Mouse (Mus musculus): Measurements from ENCODE around the gene Csnk2a1. TPM values are rescaled to one million over a fixed set of nuclear protein-coding genes. Genes with fewer than 3 reads are reported as not detected.

Csnk2a1 gene
- total and polyA plus RNA-seq, 2 experiments from 2014 or later = 109 to 119 TPM

- no peak for DNase-seq (ENCODE audit: low spot score)
- no peak overlapping the region for H3K4me3 ChIP-seq (ENCODE audit: low read length)
- H3K27me3 ChIP-seq (ENCODE audit: insufficient read depth, low read length) = no peaks in the 10 kb centered on the region
- 85% methylated on average over 5 of the region's 5 CpGs for WGBS
- peaks cover 30% of the 10 kb centered on the region; the same call in 1 of the 2 replicates for H3K36me3 ChIP-seq (ENCODE audit: insufficient read depth, low read length)
- H3K9ac ChIP-seq (replicated peaks; ENCODE audit: low read length) = no peak overlapping the region
- ATAC-seq = no peak
- H3K27ac ChIP-seq = no peak overlapping the region
- no peak overlapping the region for H3K4me2 ChIP-seq (ENCODE audit: low read depth, low read length)
- H3K4me1 ChIP-seq (ENCODE audit: insufficient read depth, low read length) = peaks cover 7% of the 10 kb centered on the region
- no peak for TF ChIP-seq CTCF (IDR thresholded peaks at IDR 0.05; ENCODE audit: low read depth)
- H3K9me3 ChIP-seq (ENCODE audit: low read length) = no peaks in the 10 kb centered on the region
Observed at GRCm38 (mm10) chr2:152327980-152328379, 101.3 kb downstream of the Csnk2a1 start.

GRCm38 (mm10) chr2:152330858-152331423, 104.3 kb downstream of the Csnk2a1 start:
- Histone ChIP-seq H3K27me3 (ENCODE audit: insufficient read depth, low read length) (no peaks in the 10 kb centered on the region), H3K9ac (replicated peaks; ENCODE audit: low read length) (peak overlapping the region; percentile 91; the same call in 1 of the 2 replicates)
- WGBS = 74% methylated on average over 7 of the region's 7 CpGs

More at GRCm38 (mm10) chr2:152330858-152331423, 104.3 kb downstream of the Csnk2a1 start:
- peaks cover 7% of the 10 kb centered on the region for H3K4me1 ChIP-seq (ENCODE audit: insufficient read depth, low read length)
- DNase-seq (ENCODE audit: low spot score) (no peak), ATAC-seq (no peak)
- peak overlapping the region; percentile 93 for H3K4me2 ChIP-seq (ENCODE audit: low read depth, low read length)
- H3K4me3 ChIP-seq (ENCODE audit: low read length) = peak overlapping the region; percentile 85
- H3K27ac ChIP-seq = no peak overlapping the region
- H3K9me3 ChIP-seq (ENCODE audit: low read length) = no peaks in the 10 kb centered on the region
- peaks cover 20% of the 10 kb centered on the region; the same call in 1 of the 2 replicates for H3K36me3 ChIP-seq (ENCODE audit: insufficient read depth, low read length)
- TF ChIP-seq CTCF (IDR thresholded peaks at IDR 0.05; ENCODE audit: low read depth) = no peak

Other genes with a start within 250 kb of the Csnk2a1 start
- 25.4 and 27.3 TPM in 2 replicates for gene Fam110a, start 246.6 kb upstream of the Csnk2a1 start, total RNA-seq (2014; rRNA removed)
- gene Fam110a, start 246.6 kb upstream of the Csnk2a1 start, polyA plus RNA-seq (2015; fragmentation: Nextera tagmentation; extraction: Ambion mirVana) = 35.8 and 36.5 TPM in 2 replicates
- 2.7 and 3.1 TPM in 2 replicates for gene Slc52a3, start 230.3 kb upstream of the Csnk2a1 start, total RNA-seq (2014; rRNA removed)
- 2.6 and 2.7 TPM in 2 replicates for gene Slc52a3, start 230.3 kb upstream of the Csnk2a1 start, polyA plus RNA-seq (2015; fragmentation: Nextera tagmentation; extraction: Ambion mirVana)
- gene Scrt2, start 145.3 kb upstream of the Csnk2a1 start, total RNA-seq (2014; rRNA removed) = 13.3 and 18.4 TPM in 2 replicates
- gene Scrt2, start 145.3 kb upstream of the Csnk2a1 start, polyA plus RNA-seq (2015; fragmentation: Nextera tagmentation; extraction: Ambion mirVana) = 4.1 and 4.4 TPM in 2 replicates
- gene Srxn1, start 121.3 kb upstream of the Csnk2a1 start, total RNA-seq (2014; rRNA removed) = 51.7 and 54.5 TPM in 2 replicates
- 26.4 and 26.8 TPM in 2 replicates for gene Srxn1, start 121.3 kb upstream of the Csnk2a1 start, polyA plus RNA-seq (2015; fragmentation: Nextera tagmentation; extraction: Ambion mirVana)
- gene Tcf15, start 83.3 kb upstream of the Csnk2a1 start, total RNA-seq (2014; rRNA removed) = 4.9 TPM in 1 of 2 replicates, not detected in the other
- 0.74 and 1.2 TPM in 2 replicates for gene Tcf15, start 83.3 kb upstream of the Csnk2a1 start, polyA plus RNA-seq (2015; fragmentation: Nextera tagmentation; extraction: Ambion mirVana)
- 44.5 and 48.8 TPM in 2 replicates for gene Tbc1d20, start 67.0 kb downstream of the Csnk2a1 start, total RNA-seq (2014; rRNA removed)
- 27.5 and 27.7 TPM in 2 replicates for gene Tbc1d20, start 67.0 kb downstream of the Csnk2a1 start, polyA plus RNA-seq (2015; fragmentation: Nextera tagmentation; extraction: Ambion mirVana)
- gene Rbck1, start 105.8 kb downstream of the Csnk2a1 start, total RNA-seq (2014; rRNA removed) = 119 and 135 TPM in 2 replicates
- gene Rbck1, start 105.8 kb downstream of the Csnk2a1 start, polyA plus RNA-seq (2015; fragmentation: Nextera tagmentation; extraction: Ambion mirVana) = 77.9 and 81.6 TPM in 2 replicates
- gene Trib3, start 117.2 kb downstream of the Csnk2a1 start, total RNA-seq (2014; rRNA removed) = 2.5 and 4.2 TPM in 2 replicates
- gene Trib3, start 117.2 kb downstream of the Csnk2a1 start, polyA plus RNA-seq (2015; fragmentation: Nextera tagmentation; extraction: Ambion mirVana) = 2.7 and 3.4 TPM in 2 replicates
- gene Nrsn2, start 149.8 kb downstream of the Csnk2a1 start, total RNA-seq (2014; rRNA removed) = 64.5 and 72.2 TPM in 2 replicates
- gene Nrsn2, start 149.8 kb downstream of the Csnk2a1 start, polyA plus RNA-seq (2015; fragmentation: Nextera tagmentation; extraction: Ambion mirVana) = 83.8 and 91.3 TPM in 2 replicates
- gene Sox12, start 171.2 kb downstream of the Csnk2a1 start, total RNA-seq (2014; rRNA removed) = 49.7 and 50.2 TPM in 2 replicates
- 9.7 and 10.1 TPM in 2 replicates for gene Sox12, start 171.2 kb downstream of the Csnk2a1 start, polyA plus RNA-seq (2015; fragmentation: Nextera tagmentation; extraction: Ambion mirVana)
- gene Zcchc3, start 188.2 kb downstream of the Csnk2a1 start, total RNA-seq (2014; rRNA removed) = 17.4 TPM in 2 replicates
- gene Zcchc3, start 188.2 kb downstream of the Csnk2a1 start, polyA plus RNA-seq (2015; fragmentation: Nextera tagmentation; extraction: Ambion mirVana) = 15.8 and 16.1 TPM in 2 replicates
- gene 6820408C15Rik, start 188.7 kb downstream of the Csnk2a1 start, total RNA-seq (2014; rRNA removed) = 2.3 and 3.9 TPM in 2 replicates
- gene 6820408C15Rik, start 188.7 kb downstream of the Csnk2a1 start, polyA plus RNA-seq (2015; fragmentation: Nextera tagmentation; extraction: Ambion mirVana) = 3.6 and 4.0 TPM in 2 replicates
- not detected in 2 replicates for gene Defb23, start 237.8 kb downstream of the Csnk2a1 start, total RNA-seq (2014; rRNA removed)
- not detected in 2 replicates for gene Defb23, start 237.8 kb downstream of the Csnk2a1 start, polyA plus RNA-seq (2015; fragmentation: Nextera tagmentation; extraction: Ambion mirVana)

All from hindbrain, postnatal 0 days (tissue).